Mouse (Mus musculus): ENCODE data around the gene Hoxb6.

DNA sequence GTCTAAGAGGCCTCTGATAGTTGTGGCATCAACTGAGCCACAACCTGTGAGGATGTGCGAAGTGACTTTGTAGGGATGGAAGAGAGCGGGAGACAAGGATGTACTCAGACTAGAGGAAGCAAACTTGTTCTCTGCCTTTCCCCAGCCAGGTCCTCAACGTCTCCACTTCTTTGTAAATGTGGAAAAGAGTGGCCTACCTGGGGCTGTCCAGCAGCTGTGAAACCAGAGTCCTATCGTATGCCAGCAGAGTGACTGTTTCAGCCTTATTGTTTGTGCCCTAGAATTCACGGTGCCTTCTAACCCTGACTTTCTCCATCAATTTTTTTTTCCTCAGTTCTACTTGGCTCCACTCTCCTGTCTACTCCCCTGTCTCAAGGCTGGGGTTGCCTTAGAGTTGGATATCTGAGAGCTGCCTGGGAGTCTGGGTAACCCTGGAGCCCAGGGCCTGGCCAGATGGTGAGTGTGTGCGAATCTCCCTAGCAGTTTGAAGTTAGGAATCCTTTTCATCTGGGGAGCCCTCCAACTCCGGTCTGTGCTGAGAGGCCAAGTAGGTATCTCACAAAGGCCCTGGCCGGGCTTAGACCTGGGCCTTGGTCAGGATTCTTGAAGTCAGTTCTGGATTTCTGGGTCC, 27.8 kb upstream of the Hoxb6 start:
- TF ChIP-seq CTCF (IDR thresholded peaks at IDR 0.05; ENCODE audit: control insufficient read depth, insufficient read depth, low read length) (no peak), POLR2A (IDR thresholded peaks at IDR 0.05; ENCODE audit: borderline replicate concordance, control insufficient read depth, low read depth, low read length) (no peak)
